Mouse (Mus musculus) forebrain, embryonic 14.5 days (tissue): ENCODE results near the gene Mmrn1. TPM values are rescaled to one million over a fixed set of nuclear protein-coding genes. Genes with fewer than 3 reads are reported as not detected.
A peak's percentile ranks its signal among the peaks of the same experiment; 100 is the strongest.

Source experiments
- ATAC-seq: fragments of 200-750 bp; cut with Nextera tagmentation; 2 replicates; pipeline ENCODE4 v1.8.0; 2017; ENCODE audit warnings: mild to moderate bottlenecking, moderate library complexity
- DNase-seq: peaks from one replicate; pipeline ENCODE4 v3.0.0-alpha.2; 2015; ENCODE audit warnings: low spot score
- H3K27ac ChIP-seq: fragments of 300-500 bp; sonication (generic); 2 replicates; pipeline ENCODE4 v1.5.1; 2014; ENCODE audit warnings: low read depth, mild to moderate bottlenecking, control low read depth, low read length, moderate library complexity
- H3K27me3 ChIP-seq: fragments of 300-500 bp; sonication (generic); replicated peaks from 2 replicates; pipeline ENCODE4 v1.6.1; 2014; ENCODE audit warnings: low read length, control low read depth, mixed read lengths; ENCODE audit not compliant: control insufficient read depth, insufficient read depth
- H3K36me3 ChIP-seq: fragments of 300-500 bp; sonication (generic); 2 replicates; pipeline ENCODE4 v1.6.1; 2014; ENCODE audit warnings: low read length, control low read depth; ENCODE audit not compliant: control insufficient read depth, insufficient read depth
- H3K4me1 ChIP-seq: fragments of 300-500 bp; sonication (generic); 2 replicates; pipeline ENCODE4 v1.6.1; 2014; ENCODE audit warnings: antibody characterized with exemption, low read length, control low read depth; ENCODE audit not compliant: control insufficient read depth, insufficient read depth
- H3K4me2 ChIP-seq: fragments of 300-500 bp; sonication (generic); 2 replicates; pipeline ENCODE4 v1.6.1; 2014; ENCODE audit warnings: mild to moderate bottlenecking, control low read depth, low read length
- H3K4me3 ChIP-seq: fragments of 300-500 bp; sonication (generic); 2 replicates; pipeline ENCODE4 v1.5.1; 2014; ENCODE audit warnings: low read depth, low read length, control low read depth
- H3K9ac ChIP-seq: fragments of 300-500 bp; sonication (generic); 2 replicates; pipeline ENCODE4 v1.6.1; 2014; ENCODE audit warnings: mild to moderate bottlenecking, low read length, control low read depth, moderate library complexity
- H3K9me3 ChIP-seq: fragments of 300-500 bp; sonication (generic); replicated peaks from 2 replicates; pipeline ENCODE4 v1.6.1; 2016; ENCODE audit warnings: low read length, control low read depth, mixed read lengths; ENCODE audit not compliant: control insufficient read depth
- WGBS: fragments of 180-500 bp; shearing (Covaris S2); extraction: QIAGEN DNeasy Blood & Tissue Kit; methylation state at CpG from one replicate; pipeline ENCODE4 v1.1.7; 2014; 5-methylcytosine and 5-hydroxymethylcytosine counted together
- polyA plus RNA-seq: library from polyadenylated mRNA; unstranded; fragments of >200 nt; fragmentation: Nextera tagmentation; extraction: Ambion mirVana; gene quantifications from 2 replicates; pipeline ENCODE4 v1.2.1, GENCODE M21; 2014

Mmrn1 gene
- polyA plus RNA-seq, 1 experiment from 2014 or later, result 3.1 TPM

- Histone ChIP-seq H3K9me3 (no peaks in the 10 kb centered on the region), H3K36me3 (no peaks in the 10 kb centered on the region), H3K4me1 (peaks cover 10% of the 10 kb centered on the region; the same call in 1 of the 2 replicates), H3K27me3 (no peaks in the 10 kb centered on the region), H3K27ac (no peak overlapping the region), H3K4me3 (no peak overlapping the region), H3K9ac (no peak overlapping the region), H3K4me2 (no peak overlapping the region)
- peak; percentile 61 for DNase-seq
- ATAC-seq, result 0 out of 2 replicates have a peak, but pooled peaks have one; percentile 62
- WGBS, result 31% methylated on average over 6 of the region's 6 CpGs
These were observed 70.8 kb downstream of the Mmrn1 start for GRCm38 (mm10) chr6:60995596-60995995.

DNA sequence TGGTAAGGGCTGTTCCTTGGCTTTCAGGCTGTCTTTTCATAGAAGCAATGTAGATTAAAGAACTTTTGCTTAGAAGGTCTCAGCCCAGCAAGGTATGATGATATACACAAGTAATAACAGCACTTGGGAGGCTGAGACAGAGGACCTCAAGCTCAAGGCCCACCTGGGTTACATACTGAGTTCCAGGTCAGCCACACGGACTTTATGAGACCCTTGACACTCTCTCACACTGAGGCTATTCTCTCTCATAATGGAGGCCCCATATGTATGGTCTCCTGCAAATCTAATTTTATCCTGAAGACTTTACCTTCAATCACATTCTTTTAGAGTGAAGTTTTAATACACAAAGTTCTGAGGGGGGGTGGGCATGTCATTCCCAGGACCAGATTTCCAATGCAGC is 71.6 kb downstream of the Mmrn1 start:
- Histone ChIP-seq H3K27me3 (no peaks in the 10 kb centered on the region), H3K36me3 (no peaks in the 10 kb centered on the region), H3K27ac (no peak overlapping the region), H3K4me3 (no peak overlapping the region), H3K9ac (no peak overlapping the region), H3K9me3 (no peaks in the 10 kb centered on the region), H3K4me2 (no peak overlapping the region), H3K4me1 (peaks cover 10% of the 10 kb centered on the region; the same call in 1 of the 2 replicates)
- no peak for ATAC-seq
- WGBS, result 83% methylated on average over 1 of the region's 1 CpGs
- DNase-seq, result no peak

GRCm38 (mm10) chr6:61001003-61001790 is 76.4 kb downstream of the Mmrn1 start:
- Histone ChIP-seq H3K27me3 (no peaks in the 10 kb centered on the region), H3K4me1 (no peaks in the 10 kb centered on the region), H3K4me2 (no peak overlapping the region), H3K9ac (no peak overlapping the region), H3K9me3 (no peaks in the 10 kb centered on the region), H3K36me3 (no peaks in the 10 kb centered on the region), H3K4me3 (no peak overlapping the region), H3K27ac (no peak overlapping the region)
- ATAC-seq (no peak), DNase-seq (no peak)
- WGBS, result 91% methylated on average over 6 of the region's 6 CpGs

DNA sequence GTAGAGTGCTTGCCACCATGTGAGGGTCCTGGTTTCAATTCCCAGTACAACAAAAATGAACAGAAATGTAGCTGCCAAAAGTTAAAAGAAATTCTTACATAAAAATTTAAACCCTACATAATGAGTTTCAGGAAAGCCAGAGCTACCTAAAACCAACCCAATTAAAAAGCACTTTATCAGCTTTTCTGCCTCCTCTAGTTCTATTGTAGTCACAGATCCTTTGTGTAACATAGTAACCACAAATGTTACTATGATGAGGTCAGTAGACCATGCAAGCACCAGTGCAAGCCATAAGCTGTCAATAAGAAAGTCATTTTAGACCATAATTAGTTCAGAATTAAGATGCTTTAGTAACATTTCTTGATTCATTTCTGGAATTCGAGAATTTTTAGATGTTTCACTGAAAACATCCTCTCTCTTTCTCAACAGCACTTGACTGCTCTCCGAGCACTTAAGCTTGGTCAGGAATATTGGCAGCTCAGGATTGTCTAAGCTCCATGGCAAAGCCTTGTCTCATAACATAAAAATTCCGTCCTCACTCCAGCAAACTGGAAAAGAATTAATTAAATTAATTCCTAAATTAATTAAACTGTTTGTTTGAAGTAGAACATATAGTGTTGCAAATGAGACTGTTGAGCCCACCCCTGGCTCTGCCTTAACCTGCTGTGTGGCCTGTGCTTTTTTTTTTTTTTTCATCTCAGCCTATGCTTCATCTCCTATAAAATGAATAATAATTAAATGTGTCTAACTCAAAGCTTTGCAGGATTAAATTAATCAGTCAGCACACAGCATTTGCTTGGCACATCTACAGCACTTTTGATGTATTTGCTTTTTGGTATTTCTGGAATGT is 79.4 kb downstream of the Mmrn1 start:
- Histone ChIP-seq H3K4me1 (no peaks in the 10 kb centered on the region), H3K27me3 (no peaks in the 10 kb centered on the region), H3K4me2 (no peak overlapping the region), H3K27ac (no peak overlapping the region), H3K9ac (no peak overlapping the region), H3K36me3 (no peaks in the 10 kb centered on the region), H3K4me3 (no peak overlapping the region), H3K9me3 (no peaks in the 10 kb centered on the region)
- 4% methylated on average over 3 of the region's 3 CpGs for WGBS
- peak; percentile 57; the same call in 1 of the 2 replicates for ATAC-seq
- DNase-seq, result peak; percentile 20

DNA sequence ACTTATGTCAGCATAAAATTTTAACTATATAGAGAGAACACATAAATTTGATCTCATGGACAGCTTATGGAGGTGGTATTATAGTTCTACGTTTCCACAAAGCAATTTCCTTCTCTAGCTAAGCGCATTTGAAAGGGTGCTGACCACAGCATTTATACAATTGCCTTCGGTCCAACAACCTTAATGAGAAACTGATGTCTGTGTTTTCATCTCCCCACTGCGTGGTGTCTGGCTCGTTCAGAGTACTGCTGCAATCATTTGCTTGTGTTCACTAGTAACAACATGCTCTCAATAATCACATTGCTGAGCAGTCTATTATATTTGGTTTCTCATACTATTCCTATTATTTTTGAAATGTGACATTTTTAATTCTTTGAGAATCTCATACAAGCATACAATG is 89.0 kb downstream of the Mmrn1 start:
- Histone ChIP-seq H3K4me1 (no peaks in the 10 kb centered on the region), H3K27ac (no peak overlapping the region), H3K36me3 (no peaks in the 10 kb centered on the region), H3K4me2 (no peak overlapping the region), H3K4me3 (no peak overlapping the region), H3K9me3 (no peaks in the 10 kb centered on the region), H3K27me3 (no peaks in the 10 kb centered on the region), H3K9ac (no peak overlapping the region)
- no peak for DNase-seq
- 73% methylated on average over 5 of the region's 5 CpGs for WGBS
- no peak for ATAC-seq

DNA sequence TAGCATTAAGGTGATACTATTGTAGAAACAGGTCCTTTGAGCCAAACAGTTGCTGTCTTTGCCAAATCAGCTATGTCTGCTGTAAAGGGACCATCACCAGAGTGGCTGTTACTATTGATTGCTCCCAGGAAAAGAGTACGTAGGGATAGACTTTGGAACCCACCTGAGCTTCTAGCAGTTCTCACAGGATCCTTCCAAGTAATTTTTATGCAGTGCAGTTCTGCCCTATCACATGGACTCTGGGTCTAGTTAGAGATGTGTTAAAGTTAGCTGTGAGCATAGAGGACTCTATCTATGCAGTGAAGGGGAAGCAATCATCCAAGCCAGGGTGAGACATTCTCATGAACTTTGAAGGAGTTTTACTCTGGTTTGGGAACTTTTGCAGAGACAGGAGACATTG is 94.9 kb downstream of the Mmrn1 start:
- WGBS, result 98% methylated on average over 1 of the region's 1 CpGs
- no peak for DNase-seq

GRCm38 (mm10) chr6:61020995-61021394 is 96.2 kb downstream of the Mmrn1 start:
- Histone ChIP-seq H3K27me3 (no peaks in the 10 kb centered on the region), H3K4me2 (no peak overlapping the region), H3K36me3 (no peaks in the 10 kb centered on the region), H3K9ac (no peak overlapping the region), H3K4me1 (no peaks in the 10 kb centered on the region), H3K9me3 (no peaks in the 10 kb centered on the region), H3K27ac (no peak overlapping the region), H3K4me3 (no peak overlapping the region)
- WGBS, result 77% methylated on average over 1 of the region's 1 CpGs
- no peak for ATAC-seq
- no peak for DNase-seq

More for the DNA sequence above, 94.9 kb downstream of the Mmrn1 start:
- H3K9me3 ChIP-seq, result no peaks in the 10 kb centered on the region
- no peak for ATAC-seq
- H3K27ac ChIP-seq, result no peak overlapping the region
- H3K9ac ChIP-seq, result no peak overlapping the region
- no peak overlapping the region for H3K4me3 ChIP-seq
- H3K4me1 ChIP-seq, result no peaks in the 10 kb centered on the region
- no peaks in the 10 kb centered on the region for H3K36me3 ChIP-seq
- H3K4me2 ChIP-seq, result no peak overlapping the region
- H3K27me3 ChIP-seq, result no peaks in the 10 kb centered on the region

DNA sequence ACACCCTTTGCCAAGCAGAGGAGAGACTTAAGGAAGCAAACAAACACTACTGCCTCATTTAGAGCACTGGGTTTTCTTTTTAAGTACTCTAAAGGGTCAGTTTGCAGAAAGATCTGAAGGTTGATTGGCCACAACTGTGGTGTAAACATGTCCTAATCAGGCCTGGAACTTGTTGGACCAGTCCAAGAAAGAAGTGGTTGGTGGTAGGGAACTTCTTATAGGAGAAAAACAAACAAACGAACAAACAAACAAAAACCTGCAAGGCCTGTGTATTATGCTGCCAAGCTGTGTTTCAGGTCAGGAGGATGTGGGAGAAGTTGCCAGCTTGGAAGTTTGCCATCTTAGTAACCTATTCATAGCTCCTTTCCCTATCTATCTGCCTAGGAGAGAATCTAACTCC is 108.5 kb downstream of the Mmrn1 start:
- Histone ChIP-seq H3K4me3 (no peak overlapping the region), H3K27ac (no peak overlapping the region), H3K4me1 (no peaks in the 10 kb centered on the region), H3K4me2 (no peak overlapping the region), H3K36me3 (no peaks in the 10 kb centered on the region), H3K27me3 (no peaks in the 10 kb centered on the region), H3K9ac (no peak overlapping the region), H3K9me3 (no peaks in the 10 kb centered on the region)
- no peak for ATAC-seq
- 78% methylated on average over 1 of the region's 1 CpGs for WGBS
- no peak for DNase-seq
